Mouse (Mus musculus): Measurements from ENCODE around the gene 5830473C10Rik.

5830473C10Rik gene

DNA sequence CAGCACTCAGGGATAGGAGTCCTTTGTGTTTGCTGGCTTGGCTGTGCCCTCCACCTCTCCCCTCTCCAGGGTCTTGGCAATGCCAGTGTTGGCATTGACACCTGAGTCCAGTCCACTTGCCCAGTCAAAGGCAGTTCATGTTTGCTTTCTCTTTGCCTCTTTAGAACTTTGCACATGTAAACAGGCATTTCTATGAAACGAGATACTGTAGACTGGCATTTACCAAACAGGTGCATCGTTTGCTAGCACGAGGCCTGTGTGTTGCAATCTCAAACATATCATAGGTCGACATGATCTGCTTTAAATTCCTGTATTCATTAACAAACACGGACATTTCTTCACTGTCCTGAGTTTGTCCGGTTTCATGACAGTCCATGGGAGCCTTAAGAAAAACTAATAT lies at the start of gene 5830473C10Rik:
Gene 5830473C10Rik (plus strand): TSS at position 365 of the 400 bp plus-strand sequence.
- in situ Hi-C loops (cut with MboI) = no loop called here

DNA sequence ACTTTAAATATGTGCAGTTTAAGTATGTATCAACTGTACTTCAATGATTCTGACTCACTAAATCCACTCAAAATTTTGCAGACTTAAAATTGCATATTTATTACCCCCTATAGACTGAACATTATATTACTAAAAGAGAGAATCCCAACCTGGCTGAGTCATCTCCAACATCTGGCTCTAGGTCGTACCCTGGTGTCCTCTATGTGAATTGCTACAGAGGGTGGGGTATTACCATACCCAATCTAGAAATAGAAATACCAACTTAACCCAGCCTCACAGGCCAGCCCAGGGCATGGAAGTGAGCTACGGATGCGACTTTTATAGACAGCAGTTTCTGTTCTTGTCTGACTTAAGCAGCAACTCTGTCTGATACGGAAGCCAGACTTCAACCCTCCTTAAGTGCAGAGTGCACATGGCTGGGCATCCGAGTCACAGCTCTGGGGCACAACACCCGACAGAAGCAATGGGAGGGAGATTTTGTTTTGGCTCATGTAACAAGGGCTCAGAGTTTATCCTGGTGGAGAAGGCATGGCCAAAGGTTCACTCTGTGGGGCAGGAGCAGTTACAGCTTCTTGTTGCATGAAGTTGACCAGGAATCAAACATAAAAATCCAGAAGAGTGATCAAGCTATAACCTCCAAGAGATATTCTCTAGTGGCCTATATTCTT lies 48.5 kb upstream of the 5830473C10Rik start:
- in situ Hi-C loops (cut with MboI) = no loop called here

DNA sequence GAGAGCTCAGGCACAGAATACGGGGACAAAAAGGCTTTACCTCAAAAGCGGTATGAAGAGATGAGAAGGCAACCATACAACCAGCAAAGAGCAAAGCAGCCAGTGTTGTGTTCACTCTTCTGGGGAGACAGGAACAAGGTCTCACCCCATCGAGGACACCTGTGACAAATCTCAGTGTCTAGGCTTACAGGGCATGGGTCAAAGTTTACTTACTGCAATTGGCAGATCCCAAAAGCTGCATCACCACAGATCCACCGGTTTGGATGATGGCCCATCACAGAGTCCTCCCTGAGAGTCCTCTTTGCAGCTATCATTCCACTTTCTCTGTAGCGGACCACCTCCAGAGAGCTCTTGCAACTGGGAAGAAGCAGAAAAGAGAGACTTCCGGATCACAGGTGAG lies 45.3 kb upstream of the 5830473C10Rik start:
- in situ Hi-C loops (cut with MboI) = no loop called here

DNA sequence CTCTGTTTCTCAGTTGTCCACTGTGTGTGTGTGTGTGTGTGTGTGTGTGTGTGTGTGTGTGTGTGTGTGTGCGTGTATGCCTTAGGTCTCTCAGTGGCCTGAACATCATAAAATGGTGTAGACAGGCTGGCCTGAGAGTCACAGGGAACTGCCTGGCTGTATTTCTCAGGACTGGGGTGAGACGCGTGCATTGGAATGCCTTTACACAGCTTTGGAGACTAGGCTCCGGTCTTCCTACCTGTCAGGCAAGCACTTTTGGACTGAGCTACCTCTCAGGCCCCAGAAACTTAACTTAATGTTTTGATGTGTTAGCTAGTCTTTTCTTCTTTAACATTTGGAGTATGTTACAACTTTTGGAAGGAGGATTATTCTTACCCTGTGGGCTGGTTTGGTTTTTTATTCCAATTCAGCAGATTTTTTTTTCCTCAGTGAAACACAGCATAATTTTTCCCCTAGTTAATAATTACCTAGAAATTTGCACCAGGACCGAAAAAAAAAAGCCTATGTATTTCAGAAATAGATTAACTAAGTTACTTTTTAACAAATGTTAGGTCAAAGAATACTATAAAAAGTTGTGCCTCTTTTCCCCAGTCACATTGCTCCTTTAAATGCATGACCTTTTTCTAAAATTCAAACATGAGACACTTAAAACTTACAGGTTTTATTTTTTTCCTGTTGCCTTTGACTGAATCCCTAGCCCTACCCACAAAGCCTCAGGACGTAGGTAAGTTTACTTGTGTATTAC lies 42.4 kb upstream of the 5830473C10Rik start, which contains the start of gene Afm:
Gene Afm (plus strand): TSS at position 577 of the 745 bp plus-strand sequence.
- in situ Hi-C loops (cut with MboI) = no loop called here

DNA sequence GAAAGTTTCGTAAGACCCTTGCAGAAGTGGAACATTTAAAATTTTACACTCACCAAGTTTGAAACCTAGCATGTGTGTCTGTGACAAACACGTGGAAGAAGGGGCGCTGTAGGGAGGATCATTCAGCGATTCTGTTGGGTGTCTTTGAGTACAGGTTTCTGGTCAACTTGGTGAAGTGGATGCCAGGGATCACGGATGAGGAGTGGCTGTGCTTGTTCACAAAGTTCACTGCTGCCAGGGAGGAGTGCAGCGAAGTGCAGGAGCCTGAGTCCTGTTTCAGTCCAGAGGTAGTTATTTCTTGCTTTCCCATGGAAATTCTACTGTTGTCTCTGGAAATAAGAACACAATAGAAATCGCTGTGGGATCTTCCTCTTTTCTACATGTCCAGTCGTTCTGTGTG lies 9.7 kb upstream of the 5830473C10Rik start:
- in situ Hi-C loops (cut with MboI) = no loop called here

DNA sequence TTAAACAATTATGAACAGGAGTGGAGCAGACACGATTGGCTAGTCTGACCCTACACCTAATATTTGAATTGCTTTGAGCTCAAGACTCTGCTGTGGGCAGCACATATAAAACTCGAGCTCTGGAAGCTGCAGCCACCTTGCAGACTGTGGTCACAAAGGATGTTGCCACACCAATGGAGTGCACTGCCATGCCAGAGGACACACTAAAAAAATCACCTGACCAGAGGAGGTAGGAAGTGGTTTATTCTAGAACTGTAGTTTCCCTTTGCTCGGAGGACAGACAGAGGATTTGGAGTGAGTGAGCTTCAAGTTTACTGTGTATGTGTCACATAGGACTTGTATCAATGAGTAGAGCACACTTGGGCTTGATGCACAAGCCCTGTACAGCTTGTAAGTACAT lies 4.9 kb upstream of the 5830473C10Rik start:
- in situ Hi-C loops (cut with MboI) = no loop called here

DNA sequence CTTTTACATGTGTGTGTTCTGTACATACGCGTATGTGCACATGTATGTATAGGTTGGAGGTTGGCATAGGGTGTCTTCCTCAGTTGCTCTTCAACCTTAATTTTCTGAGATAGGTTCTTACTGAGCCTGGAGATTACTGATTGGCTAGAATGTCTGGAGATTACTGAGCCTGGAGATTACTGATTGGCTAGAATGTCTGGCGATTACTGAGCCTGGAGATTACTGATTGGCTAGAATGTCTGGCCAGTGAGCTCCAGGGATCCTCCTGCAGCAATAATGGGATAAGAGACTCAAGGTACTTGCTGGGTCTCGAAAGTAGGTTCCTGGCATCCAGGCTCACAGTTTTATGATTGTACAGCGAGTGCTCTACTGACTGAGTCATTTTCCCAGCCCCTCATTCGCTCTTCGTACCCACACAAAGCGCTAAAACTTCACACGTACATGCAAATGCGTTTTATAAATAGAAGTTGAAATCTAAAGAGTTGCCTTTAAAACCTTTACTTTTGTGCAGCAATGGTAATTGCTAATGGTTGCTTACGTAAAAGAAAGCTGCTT lies 891 bp downstream of the 5830473C10Rik start:
- in situ Hi-C loops (cut with MboI) = no loop called here

DNA sequence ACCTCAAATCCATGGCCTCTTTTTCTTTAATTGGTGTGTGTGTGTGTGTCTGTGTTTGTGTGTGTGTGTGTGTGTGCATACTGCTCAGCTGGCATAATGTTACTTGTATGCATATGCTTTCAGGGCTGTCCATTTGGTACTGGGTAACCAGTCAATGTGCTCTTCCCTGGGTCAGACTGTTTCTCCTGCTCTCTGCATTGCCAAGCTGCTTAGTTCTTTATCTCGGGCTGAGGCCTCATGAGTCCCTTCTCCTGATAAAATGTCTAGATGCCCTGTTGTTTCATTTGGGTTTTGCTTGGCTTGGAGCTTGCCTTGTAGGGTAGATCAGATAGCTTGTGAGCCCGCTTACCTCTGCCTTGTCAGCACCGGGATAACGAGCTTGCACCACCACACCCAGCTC lies 2.0 kb downstream of the 5830473C10Rik start:
- in situ Hi-C loops (cut with MboI) = no loop called here

DNA sequence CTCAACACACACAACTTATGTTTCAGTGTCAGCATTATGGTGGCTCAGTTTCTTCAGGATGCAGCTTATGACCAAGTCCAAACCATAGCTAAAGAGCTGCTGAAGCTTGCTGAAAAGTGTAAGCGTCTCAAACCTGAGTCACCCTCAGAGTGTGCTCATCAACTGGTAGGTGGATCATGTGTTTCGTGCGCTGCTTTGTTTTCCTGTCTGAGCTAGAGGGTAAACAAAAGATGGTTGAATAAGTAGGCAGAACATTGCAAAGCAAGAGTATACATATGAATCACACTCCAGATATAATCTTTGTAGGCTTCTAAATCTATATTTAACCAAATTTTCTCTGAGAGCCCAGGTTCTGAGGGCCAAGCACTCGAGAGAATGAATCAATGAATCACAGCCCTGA lies 3.3 kb downstream of the 5830473C10Rik start:
- in situ Hi-C loops (cut with MboI) = no loop called here

DNA sequence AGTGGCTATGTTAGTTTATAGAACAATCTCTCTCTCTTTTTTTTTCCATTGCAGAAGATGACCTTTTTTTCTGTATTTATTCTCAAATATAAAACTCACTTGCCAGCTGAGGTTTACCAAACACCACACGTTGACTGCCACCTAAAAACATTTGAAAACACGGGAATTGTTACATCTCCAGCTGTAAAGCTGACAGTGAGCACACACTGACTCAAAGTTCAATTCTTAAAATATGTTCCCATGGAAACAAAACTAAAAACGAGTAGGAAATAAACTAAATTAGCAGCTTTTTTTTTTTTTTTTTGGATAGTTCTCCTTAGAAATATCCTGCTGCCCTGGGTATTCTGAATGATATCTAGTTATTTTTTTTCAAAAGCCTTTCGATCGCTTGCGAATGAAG lies 4.3 kb downstream of the 5830473C10Rik start:
- in situ Hi-C loops (cut with MboI) = no loop called here

DNA sequence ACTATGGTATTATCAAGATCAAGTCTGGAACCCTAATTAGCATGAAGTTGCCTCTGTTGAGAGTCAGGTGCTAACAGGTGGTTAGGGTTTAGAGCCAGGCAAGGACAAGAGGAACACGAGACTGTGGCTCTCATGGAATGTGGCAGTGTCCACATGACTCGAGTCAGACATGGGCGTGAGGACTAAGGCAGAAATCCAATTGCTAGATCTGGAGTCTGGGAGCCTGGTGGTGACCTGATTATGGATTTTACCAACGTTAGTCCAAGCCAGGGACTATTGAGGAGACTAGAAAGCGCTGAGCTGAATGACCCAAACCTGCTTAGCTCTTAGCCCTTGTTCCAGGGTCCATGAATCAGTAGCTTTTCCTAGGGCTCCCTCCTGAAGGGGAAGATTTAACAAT lies 6.9 kb downstream of the 5830473C10Rik start:
- in situ Hi-C loops (cut with MboI) = no loop called here

DNA sequence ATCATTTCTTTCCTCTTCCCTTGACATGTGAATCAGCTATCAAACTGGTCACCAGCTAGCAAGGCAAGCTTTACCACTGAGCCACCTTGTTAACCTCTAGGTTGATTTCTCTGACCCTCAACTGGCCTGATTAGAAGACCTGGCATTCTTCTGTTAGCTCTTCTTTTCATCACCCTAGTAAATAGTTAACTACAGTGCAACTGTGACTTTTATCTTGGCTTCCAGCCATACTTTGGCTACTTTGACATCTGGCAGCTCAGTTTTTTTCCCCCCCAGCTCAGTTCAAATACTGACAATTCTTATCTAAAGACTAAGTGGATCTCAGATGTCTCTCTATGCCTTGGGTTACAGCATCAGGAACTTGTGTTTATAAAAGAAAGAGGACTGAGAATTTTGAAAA lies 7.4 kb downstream of the 5830473C10Rik start:
- in situ Hi-C loops (cut with MboI) = no loop called here

DNA sequence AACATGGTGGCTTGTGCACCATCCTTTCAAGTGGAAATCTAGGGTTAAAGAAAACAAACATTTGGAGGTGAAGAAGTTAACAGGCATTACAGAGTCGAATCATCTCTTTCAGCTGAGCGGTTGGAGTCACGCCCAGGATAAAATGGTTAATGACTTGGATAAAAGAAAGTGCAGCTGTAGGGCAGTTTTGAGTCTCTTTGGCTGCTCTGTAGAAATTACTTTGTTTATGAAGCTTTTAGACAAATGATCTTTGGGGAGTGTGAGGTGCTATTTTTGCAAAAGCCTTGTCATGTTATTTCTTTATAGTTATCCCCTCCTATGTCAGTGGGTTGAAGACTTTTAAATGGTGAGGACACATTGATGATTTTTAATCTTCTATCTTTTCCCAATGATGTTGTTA lies 10.3 kb downstream of the 5830473C10Rik start:
- in situ Hi-C loops (cut with MboI) = no loop called here

DNA sequence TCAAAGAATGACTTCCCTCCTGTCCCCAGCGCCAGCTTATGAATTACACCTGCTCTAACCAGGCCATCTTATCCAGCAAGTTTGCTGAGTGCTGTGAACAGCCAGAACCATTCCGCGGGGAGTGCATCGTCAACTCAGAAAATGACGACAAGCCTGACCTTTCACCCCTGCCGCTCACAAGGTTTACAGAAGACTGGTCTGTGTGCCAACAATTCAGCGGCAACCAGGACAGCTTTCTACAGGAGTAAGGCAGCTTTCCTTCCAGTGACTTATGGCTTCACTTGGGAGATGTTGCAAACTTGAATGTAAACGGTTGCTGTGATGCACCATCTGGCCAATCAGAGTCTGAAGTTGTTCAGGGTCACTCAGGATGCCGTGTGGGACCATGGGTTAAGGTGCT lies 16.8 kb downstream of the 5830473C10Rik start:
- in situ Hi-C loops (cut with MboI) = no loop called here

DNA sequence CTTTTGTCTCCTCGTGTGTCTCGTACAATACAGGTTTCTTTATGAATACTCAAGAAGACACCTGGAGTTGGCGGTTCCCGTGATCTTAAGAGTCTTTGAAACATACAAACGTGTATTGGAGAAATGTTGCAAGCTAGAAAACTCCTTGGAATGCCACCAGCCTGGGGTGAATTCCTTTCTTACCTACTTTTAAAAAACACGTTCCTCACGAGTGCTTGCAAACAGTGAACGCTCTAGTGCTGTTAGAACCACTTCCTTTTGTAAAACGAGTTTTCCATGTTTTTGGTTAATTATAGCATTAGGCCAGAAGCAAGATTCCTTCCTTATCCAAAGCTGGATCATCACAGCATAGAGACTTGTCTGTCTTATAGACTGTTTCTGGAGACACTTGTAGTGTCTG lies 18.6 kb downstream of the 5830473C10Rik start:
- in situ Hi-C loops (cut with MboI) = no loop called here

DNA sequence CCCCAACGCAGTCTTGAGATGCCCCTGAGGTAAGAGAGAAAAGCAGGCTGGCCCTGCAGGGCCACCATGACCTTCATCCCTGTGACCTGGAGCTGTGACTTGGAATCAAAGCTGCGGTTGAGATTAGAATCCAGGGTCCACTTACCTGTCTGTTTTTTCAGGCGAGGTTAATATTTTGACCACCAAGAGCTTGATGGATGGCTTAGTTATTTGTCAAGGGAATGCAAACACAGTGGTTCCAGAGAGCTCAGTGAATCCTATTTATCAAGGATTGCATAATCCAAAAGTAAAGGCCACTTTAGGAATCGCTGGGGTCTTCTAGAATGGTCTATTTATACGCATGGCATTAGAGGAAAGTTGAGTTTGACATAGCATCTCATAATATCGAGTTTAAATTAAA lies 21.3 kb downstream of the 5830473C10Rik start:
- in situ Hi-C loops (cut with MboI) = no loop called here

DNA sequence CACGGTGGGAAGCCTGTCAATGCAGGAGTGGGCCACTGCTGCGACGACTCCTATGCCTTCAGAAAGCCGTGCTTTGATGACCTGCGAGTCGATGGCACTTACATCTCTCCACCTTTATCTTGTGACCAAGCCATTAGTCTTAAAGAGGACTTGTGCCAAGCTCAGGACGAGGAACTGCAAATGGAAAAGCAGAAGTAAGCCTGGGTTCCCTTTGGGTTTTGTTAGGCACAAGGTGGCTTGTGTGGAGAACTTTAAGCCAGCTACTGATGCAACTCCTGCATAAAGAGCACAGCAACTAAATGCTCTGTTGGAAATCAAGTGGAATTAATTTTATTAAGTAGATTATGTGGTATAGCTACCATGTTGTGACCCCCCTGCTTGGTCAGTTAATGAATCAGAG lies 23.9 kb downstream of the 5830473C10Rik start:
- in situ Hi-C loops (cut with MboI) = no loop called here

DNA sequence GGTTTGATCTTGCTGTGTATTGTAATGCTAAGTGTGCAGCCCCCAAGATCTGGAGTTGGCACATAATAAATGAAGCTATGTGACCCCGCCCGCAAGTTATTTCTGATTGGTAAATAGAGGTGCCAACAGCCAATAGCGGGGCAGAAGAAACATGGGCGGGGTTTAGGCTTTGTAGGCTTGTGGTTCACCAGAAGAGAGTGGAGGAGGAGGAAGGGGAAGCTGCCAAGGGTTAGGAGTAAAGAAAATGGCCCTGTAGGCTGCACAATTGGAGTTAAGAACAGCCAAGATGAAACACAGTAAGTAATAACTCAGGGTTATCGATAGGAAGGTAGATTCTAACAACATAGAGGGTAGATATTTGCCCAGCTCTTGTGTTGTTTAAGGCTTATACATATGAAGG lies 25.6 kb downstream of the 5830473C10Rik start:
- in situ Hi-C loops (cut with MboI) = no loop called here

DNA sequence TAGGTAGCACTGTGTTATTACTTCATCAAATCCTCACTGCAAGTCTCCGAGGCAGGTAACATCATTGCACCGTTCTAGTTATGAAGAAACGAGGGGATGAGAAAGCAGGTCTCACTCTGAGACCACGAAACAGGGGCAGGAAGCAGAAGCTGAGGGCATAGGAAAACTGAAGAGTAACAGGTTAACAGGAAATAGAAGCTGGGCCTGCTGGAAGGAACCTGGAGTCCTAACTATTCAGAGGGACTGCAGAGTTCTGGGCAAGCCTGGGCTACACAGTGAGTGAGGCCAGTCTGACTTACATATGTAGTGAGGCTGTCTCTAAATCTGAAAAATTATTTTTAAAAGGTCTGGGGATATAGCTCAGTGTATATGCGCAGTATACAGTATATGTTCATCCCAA lies 27.2 kb downstream of the 5830473C10Rik start:
- in situ Hi-C loops (cut with MboI) = no loop called here

DNA sequence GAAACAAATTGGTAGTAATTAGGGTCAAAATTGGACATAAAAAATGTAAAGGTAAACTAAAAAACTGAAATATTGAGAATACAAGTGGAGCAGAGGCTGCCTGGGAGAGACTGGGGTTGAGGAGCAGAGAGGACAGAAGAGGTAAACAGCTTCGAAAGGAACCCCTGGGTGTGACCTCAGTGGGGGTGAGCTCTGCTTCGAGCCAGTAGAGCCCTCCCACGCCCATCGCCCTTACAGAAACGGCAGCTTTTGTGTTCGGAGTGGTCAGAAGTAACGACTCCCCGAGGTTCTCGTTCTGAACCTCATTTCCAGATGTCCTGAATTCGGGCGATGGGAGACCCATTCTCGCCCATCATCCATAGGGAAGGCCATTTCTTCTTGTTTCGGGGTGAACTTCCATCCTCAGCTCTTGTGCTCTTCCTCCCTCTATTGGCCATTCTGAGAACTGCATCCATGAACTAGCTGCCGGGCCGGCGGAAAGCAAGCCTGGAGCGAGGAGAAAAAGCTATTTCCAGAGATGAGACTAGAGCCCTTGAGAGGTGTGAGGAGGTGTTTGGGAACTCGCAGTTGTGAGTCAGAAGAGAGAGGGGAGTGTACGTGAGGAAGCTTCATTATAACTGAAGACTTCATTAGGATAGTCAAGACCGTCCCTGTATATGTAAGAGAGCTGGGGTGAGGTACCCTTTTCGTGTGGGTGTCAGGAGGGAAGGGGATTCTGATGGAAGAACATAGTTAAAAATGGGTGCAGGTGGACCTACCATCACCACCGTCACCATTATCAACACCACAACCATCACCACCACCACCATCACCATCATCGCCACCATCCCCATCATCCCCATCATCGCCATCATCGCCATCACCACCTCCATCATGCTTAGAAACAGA lies 28.0 kb downstream of the 5830473C10Rik start:
- in situ Hi-C loops (cut with MboI) = no loop called here

DNA sequence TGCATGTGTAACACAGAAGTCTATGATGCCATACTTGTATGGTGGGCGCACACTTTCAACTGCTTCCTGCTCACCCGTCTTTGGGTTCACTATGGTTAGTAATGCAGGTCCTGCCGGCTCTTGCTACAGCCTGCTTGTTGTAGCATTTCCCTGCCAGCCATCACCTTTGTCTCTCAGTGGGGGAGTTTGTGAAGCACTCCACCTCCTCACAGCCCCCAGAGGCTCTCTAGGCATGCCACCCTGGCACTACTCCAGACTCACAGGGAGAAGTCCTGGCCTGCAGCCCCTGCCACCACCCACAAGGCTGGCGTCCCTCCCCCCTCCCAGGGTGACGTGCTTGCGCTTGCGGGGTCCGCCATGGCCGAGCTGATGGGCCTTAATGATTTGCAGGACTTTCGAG lies 29.8 kb downstream of the 5830473C10Rik start:
- in situ Hi-C loops (cut with MboI) = no loop called here

DNA sequence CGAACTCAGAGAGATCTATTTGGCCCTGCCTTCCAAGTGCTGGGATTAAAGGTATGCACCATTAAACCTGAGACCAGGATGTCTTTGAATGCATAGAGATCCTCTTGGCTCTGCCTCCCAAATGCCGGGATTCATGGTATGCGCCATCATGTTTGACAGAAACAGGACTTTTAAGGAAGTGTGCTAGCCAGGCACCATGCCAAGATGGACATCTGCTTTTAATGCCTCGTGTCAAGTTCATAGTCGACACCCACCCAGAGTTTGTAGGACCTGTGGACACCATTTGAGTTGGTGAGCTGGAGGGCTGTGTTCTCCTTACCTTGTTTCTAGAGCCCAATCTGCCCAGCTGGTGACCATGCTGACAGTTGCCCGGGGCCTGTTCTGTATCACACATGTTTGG lies 31.0 kb downstream of the 5830473C10Rik start:
- in situ Hi-C loops (cut with MboI) = no loop called here

Data from mature B cell (primary cell).